Mouse (Mus musculus) activated CD4-positive, CD25-positive, alpha-beta regulatory T cell, adult 9 weeks (primary cell): Measurements from ENCODE around the gene Vmn2r58. TPM values are rescaled to one million over a fixed set of nuclear protein-coding genes. Genes with fewer than 3 reads are reported as not detected.

Experiments
- polyA plus RNA-seq: library from polyadenylated mRNA; unstranded; fragments of 100-300 nt; shearing (Covaris generic); gene quantifications from one replicate; pipeline ENCODE4 v1.2.1, GENCODE M21; 2017

The Vmn2r58 gene
- not detected for polyA plus RNA-seq

GRCm38 (mm10) chr7:41872612-41873011, at the start of gene Vmn2r58:
Gene Vmn2r58 (minus strand): TSS chr7:41872712.

Other genes starting within 250 kb of the Vmn2r58 start
- gene Zfp788, start 239.5 kb downstream of the Vmn2r58 start, polyA plus RNA-seq = 9.2 TPM
- gene Vmn2r59, start 186.3 kb upstream of the Vmn2r58 start, polyA plus RNA-seq = not detected
- gene Vmn2r60, start 235.1 kb upstream of the Vmn2r58 start, polyA plus RNA-seq = 0.06 TPM